Mouse (Mus musculus) embryonic fibroblast, embryonic 13.5 days (primary cell): ENCODE results near the gene Aph1a.

Experiments used
- CTCF ChIP-seq: IDR thresholded peaks from 2 replicates; pipeline ENCODE4 v1.5.1; 2011; ENCODE audit warnings: mild to moderate bottlenecking, control low read depth, low read length, moderate library complexity, borderline replicate concordance; ENCODE audit not compliant: insufficient read depth
- POLR2A ChIP-seq: IDR thresholded peaks from 2 replicates; pipeline ENCODE4 v1.6.1; 2011; ENCODE audit warnings: low read depth, mild to moderate bottlenecking, control low read depth, low read length, moderate library complexity

DNA sequence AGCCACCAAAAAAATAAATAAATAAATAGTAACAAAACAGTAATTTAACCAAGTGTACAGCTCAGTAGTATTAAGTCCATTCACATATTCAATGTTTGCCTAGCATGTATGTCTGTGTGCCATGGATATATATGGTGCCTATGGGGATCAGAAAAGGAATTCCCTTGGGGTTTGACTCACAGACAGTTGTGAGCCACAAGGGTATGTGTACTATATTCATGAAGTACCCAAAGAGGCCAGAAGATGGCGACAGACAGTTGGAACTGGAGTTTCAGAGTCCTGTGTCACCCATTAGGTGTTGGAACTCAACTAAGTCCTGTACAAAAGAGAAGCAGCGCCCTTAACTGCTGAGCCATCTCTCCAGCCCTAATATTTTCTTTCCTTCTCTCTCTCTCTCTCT lies 32.0 kb upstream of the Aph1a start:
- TF ChIP-seq CTCF = no peak
- no peak for TF ChIP-seq POLR2A
